Mouse (Mus musculus): ENCODE measurements around the gene Pex5.
"Not testable (repeated sequence)": the region's sequence is repeated elsewhere in the genome, so short reads cannot be mapped to it uniquely, and the experiment has no call there.

Gene Pex5

DNA sequence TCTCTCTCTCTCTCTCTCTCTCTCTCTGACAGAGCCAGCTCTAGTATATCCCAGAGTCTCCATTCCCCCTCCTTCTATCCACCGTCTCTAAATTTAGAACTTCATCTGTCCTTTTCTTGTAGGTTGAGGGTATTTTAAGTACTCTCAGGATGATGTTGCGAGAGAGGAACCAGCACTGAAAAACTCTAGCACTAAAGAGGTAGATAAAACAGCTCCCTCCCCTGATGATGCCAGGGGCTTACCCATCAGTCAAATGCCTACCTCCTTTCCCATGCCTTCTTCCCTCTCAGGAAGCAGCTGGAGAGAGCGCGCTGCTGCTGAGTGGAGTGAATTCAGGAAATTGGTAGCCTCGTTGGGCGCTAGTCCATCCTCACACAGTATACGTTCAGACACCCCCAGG is 12.4 kb upstream of the Pex5 start:
- no peak for DNase-seq (ENCODE audit: low spot score in 2 of 2)

- no peak for DNase-seq (ENCODE audit: low spot score in 2 of 2)
Observed at GRCm38 (mm10) chr6:124426604-124427003, 11.7 kb upstream of the Pex5 start.

DNA sequence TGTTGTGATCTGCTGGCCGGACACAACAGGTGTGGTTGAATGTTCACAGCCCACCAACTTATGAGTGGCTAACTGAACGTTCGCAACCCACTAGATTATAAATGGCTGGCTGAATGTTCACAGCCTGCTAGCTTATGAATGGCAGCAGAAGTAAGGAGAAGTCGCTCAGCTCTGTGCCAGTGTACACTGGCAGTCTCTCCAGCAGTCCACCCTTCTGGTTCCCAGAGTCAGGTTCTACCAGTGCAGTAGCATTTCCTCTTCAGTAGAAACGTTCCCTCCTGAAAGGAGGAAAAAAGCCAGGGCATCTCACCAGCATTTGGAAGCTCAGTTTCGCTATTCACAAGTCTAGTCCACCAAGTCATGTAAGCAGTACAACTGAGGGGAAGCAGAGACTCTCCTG is 10.7 kb upstream of the Pex5 start:
- DNase-seq (ENCODE audit: low spot score in 2 of 2) = no peak

- DNase-seq (ENCODE audit: low spot score in 2 of 2) = peak; percentile 33 to 35
Observed at GRCm38 (mm10) chr6:124425042-124425441, 10.2 kb upstream of the Pex5 start.

GRCm38 (mm10) chr6:124424068-124424498 is 9.2 kb upstream of the Pex5 start:
- no peak for DNase-seq (ENCODE audit: low spot score in 2 of 2)

DNA sequence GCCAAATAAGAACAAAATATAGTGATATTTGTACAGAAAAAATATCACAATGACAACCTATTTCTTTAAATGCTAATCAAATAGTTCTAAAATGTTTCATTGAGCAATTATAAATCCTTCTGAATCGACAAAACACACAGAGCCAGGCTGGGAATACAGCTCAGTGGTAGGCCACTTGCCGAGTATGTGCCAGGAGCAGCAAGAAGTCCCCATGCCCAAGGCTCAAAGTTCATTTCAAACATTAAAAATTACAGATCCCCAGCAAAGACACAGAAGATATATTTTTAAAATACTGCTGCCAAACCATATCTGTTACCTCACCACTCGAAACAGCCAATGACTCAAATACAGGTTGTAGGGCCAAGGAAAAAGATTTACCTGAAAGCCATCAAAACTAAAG is 3.8 kb upstream of the Pex5 start:
- DNase-seq (ENCODE audit: low spot score in 2 of 2) = no peak

DNA sequence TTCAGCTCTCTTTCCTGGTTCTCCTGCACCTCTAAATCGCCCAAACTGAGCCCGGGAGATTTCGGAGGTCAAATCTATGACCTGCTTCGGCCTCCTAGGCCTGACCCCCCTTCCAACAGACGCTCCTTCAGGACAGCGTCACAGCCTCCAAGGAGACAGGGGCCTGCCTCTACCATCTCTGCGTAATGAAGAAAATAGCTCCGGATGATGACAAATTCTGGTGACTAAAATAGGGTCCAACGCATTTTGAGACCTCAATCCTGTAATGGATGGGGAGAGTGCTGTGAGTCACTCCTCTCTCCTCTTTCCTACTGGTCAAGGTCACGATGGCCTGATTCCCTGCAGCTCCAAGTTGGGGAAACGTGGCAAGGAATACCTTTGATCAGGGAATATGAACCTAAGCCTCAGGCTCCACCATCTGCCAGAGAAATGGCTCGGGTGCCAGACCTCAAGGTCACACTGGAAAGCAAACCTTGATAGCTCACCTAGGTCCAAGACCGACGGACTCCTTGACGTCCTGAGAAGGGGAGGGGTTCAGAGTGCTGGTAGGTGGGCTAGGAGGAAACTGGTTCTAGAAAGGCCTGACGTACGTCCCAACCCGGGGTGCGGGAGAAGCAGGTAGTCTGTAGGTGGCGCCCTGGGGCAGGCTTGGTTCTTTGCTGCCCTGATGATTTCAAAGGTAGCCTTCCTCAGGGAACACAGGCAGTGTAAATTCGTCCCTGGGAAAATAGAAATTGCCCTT is 651 bp upstream of the Pex5 start:
- DNase-seq (ENCODE audit: low spot score in 2 of 2) = peak; percentile 76 to 81

- DNase-seq (ENCODE audit: low spot score in 2 of 2) = peak; percentile 30 to 45
Observed at GRCm38 (mm10) chr6:124414150-124414926, 529 bp downstream of the Pex5 start.

DNA sequence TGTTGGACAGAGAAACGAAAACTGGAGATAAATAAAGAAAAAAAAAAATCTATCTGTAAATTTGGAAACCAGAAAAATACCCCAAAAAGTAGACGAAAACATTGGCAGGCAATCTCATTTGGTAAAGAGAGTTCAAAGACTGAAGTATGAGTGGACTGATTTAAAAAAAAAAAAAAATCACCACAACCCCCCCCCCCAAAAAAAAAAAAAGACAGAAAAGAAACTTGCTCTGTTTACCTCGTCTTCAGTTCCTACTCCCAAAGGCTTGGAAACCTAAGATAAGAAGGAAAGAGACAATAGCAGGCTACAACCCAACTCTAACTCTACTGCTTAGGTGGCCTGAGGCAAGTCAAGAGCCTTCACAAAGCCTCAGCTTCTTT is 1.1 kb downstream of the Pex5 start:
- no peak for DNase-seq (ENCODE audit: low spot score in 2 of 2)

DNA sequence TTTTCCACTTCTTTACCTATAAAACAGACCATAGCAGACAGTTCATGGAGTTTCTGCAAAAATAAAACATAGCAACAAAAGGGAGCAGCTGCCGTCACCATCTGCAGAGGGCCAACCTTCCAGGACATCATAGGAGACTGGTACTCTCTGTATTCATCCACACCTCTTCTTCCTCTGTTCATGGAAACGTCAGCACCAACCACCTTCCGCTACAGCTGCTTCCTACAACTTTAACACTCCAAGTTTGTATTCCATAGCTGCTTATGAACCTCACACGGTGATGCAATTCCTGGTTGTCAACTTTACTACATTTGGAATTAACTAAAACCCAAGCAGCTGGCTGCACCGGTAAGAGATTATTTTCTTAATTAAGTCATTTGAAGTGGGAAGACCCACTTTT is 6.5 kb downstream of the Pex5 start:
- DNase-seq (ENCODE audit: low spot score in 2 of 2) = no peak

DNA sequence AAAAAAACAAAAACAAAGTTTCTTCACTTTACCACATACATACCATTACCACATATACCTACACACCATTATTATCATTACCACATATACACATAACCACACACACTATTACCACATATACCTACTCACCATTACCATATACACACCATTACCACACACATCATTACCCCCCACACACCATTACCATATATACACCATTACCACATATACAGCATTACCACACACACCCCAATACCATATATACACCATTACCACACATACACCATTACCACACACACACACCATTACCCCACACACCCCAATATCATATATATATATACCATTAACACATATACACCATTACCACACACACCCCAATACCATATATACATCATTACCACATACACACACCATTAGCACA is 7.7 kb downstream of the Pex5 start:
- DNase-seq (ENCODE audit: low spot score in 2 of 2) = no peak

GRCm38 (mm10) chr6:124406326-124406725 is 8.5 kb downstream of the Pex5 start:
- DNase-seq (ENCODE audit: low spot score in 2 of 2) = no peak

- DNase-seq (ENCODE audit: low spot score in 2 of 2) = no peak
Observed at GRCm38 (mm10) chr6:124399738-124400137, 15.1 kb downstream of the Pex5 start.

- DNase-seq (ENCODE audit: low spot score in 2 of 2) = not testable (repeated sequence)
Observed at GRCm38 (mm10) chr6:124394991-124395390, 19.9 kb downstream of the Pex5 start.

- peak in 1 of 2 experiments; percentile 23 for DNase-seq (ENCODE audit: low spot score in 2 of 2)
Observed at GRCm38 (mm10) chr6:124380142-124380541, 34.7 kb downstream of the Pex5 start.

DNA sequence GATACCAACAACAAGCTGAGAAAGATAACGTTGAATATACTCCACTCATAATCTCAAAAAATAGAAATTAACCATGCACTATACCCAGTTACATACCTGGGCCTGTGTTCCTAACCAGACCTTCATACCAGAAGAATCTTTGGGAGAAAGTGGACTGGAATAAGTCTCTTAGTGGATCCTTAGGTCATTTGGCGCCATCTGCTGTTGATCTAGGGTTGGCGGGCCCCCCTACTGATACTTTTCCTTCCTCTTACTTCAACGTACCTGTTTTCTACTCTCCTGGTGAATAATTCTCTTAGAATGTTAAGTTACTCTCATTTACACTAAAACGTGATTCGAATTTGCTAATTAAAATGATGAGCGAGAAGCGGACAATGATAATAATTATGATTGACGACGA is 35.5 kb downstream of the Pex5 start:
- DNase-seq (ENCODE audit: low spot score in 2 of 2) = peak; percentile 51 to 56

GRCm38 (mm10) chr6:124377494-124378255 is 37.2 kb downstream of the Pex5 start:
- DNase-seq (ENCODE audit: low spot score in 2 of 2) = no peak

- DNase-seq (ENCODE audit: low spot score in 2 of 2) = no peak
Observed at GRCm38 (mm10) chr6:124376311-124376710, 38.6 kb downstream of the Pex5 start.

DNA sequence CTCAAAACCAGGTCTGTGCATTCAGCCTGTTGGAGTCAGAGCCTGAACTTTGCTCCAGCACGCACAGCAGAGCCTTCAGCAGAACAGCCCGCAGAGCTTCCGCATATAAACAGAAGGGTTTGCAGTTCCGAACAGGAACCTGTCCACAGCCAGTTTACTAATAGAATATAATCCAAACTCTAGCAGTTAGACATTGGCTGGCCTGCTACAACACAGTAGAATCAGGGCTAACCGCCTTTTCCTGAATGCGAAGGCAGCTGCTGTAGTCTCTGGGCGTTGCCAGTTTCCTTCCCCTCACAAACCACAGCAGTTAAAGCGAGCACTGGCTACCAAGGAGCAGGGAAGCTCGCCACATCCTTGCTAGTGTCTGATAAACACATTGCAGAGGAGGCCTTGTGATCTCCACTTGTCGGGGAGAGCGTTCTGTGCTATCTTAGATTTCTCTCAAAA is 39.4 kb downstream of the Pex5 start:
- peak; percentile 82 to 86 for DNase-seq (ENCODE audit: low spot score in 2 of 2)

DNA sequence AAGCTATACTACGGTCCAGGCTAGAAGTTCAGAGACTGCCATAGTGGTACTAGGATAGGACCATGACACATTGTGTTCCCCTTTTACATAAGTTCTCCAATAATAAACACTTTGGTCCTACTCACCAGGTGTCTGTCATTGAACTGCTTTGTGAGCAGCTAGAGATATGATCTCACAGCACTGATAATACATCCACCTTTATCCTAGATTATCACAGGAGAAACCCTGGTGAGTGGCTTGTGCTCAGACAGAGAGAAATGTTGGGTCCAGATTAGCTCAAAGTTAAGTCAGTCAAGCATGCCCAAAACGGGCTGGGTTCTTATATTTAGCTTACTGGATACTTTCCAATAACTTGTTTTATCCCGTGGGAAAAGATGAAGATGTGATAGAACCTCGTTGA is 40.2 kb downstream of the Pex5 start:
- no peak for DNase-seq (ENCODE audit: low spot score in 2 of 2)

DNA sequence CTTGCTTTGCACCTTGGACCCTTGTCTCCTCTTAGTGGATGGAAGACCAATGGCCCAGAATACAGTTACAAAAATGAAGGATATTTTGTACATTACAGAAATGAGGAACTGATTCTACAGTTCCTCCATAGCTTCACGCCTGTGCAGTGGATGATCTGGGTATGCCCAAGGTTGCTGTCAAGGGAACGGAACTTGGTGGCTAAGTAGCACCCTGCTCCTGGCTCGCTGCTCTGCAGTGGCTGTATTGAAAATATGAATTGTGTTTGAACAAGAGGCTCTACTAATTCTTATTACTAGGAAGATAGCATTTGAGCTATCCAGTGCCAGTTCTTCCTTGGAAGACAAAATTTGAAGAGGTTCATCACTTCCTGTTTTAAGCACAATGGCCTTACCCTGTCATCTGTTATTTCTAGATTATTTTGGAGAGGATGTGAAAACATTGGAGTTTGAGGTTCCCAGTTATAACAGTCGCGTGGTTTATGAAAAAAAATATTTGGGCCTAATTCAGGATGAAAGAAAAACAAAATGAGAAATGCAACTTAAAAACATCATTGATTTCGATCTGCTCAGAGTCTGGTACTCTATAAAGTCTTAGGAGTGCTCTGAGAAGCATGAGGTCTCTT is 41.2 kb downstream of the Pex5 start:
- DNase-seq (ENCODE audit: low spot score in 2 of 2) = no peak

DNA sequence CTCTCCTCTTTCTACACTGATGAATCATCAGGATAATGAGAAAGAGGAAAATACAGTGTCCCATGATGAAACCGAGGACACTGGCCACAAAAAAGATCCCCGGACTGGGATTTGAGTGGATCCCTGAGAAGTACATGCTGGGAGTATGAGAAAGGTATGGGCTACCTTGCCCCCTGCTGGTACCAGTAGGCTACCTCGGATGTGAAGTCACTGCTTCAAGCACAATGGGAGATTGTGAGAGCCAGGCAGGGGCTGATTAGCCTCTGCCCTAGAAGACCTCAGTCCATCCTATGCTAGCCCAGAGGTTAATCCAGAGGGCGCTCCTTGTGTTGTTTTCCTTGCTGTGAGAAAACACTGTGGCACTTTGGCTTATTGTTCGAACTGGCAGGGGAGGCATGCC is 50.5 kb downstream of the Pex5 start:
- no peak for DNase-seq (ENCODE audit: low spot score in 2 of 2)
